Mouse (Mus musculus) lung, postnatal 14 days (tissue): Measurements from ENCODE around the gene Nfu1.

Experiments
- DNase-seq: peaks from one replicate; pipeline ENCODE4 v3.0.0; 2021

Gene Nfu1

GRCm38 (mm10) chr6:87075092-87075685 lies 66.2 kb downstream of the Nfu1 start:
- no peak for DNase-seq
